Mouse (Mus musculus): ENCODE results near the gene Tcf12. TPM values are rescaled to one million over a fixed set of nuclear protein-coding genes. Genes with fewer than 3 reads are reported as not detected.

The Tcf12 gene
- polyA plus RNA-seq, 1 experiment from 2014 or later: 43.6 TPM

DNA sequence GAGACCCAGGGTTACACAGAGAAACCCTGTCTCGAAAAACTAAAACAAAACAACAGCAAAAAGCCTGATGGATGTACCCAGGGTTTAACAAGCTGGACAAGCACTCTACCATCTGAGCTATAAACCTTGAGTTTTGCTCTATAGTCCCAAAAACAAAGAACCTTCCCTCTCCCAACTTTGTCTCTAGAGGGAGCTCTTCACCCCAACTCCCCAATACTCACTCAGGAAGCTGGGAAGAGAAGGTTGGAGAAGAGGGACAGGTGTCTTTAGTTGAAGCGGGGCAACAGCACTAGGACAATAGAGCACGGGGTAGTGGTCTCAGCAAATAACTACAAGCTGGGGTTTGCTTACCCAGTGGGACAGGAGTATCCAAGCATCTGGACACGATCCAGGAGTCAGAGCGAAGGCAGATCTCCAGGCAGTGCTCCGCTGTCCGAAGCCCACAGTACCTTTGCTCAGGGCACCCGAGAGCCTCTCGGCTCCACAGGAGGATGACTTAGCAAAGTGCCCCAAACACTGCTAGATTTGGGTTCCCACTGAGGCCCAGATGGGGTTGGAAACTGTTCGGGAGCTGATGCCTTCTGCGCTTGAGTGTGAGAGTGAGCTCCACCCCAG is 302.9 kb downstream of the Tcf12 start:
- no peak overlapping the region for H3K27ac ChIP-seq (ENCODE audit: low read length)
- H3K9ac ChIP-seq (ENCODE audit: low read depth, low read length): no peak overlapping the region
- no peaks in the 10 kb centered on the region for H3K27me3 ChIP-seq (ENCODE audit: control insufficient read depth, insufficient read depth, low read depth, low read length)
- no peak overlapping the region for H3K4me2 ChIP-seq (ENCODE audit: low read length)
- ATAC-seq: no peak
- no peak overlapping the region for H3K4me3 ChIP-seq (ENCODE audit: low read depth, low read length)
- no peaks in the 10 kb centered on the region for H3K36me3 ChIP-seq (ENCODE audit: control insufficient read depth, insufficient read depth, low read length)
- peaks cover 4% of the 10 kb centered on the region; the same call in 1 of the 2 replicates for H3K4me1 ChIP-seq (ENCODE audit: control insufficient read depth, insufficient read depth, low read length)
- no peaks in the 10 kb centered on the region for H3K9me3 ChIP-seq (replicated peaks; ENCODE audit: control insufficient read depth, low read length, poor library complexity, severe bottlenecking)
- WGBS: 38% methylated on average over 11 of the region's 11 CpGs

DNA sequence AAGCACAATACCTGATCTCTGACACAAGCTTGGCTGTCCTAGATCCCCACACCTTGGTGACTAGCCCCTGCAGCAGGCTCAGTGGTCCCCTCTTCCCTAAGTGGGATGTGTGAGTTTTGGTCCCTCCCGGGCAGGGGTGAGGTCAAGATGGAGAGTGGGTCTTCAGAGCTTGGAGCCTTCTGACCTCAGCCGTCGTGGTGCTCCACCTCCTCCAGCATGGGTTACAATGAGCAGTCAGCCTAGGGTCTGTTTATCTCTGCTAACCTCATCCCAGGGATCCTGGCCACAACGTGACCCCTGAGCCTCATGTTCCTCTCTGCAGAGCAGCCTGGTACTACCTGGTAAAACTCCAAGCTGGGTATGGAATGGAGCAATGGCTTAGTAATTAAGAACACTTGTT is 303.9 kb downstream of the Tcf12 start:
- no peaks in the 10 kb centered on the region for H3K36me3 ChIP-seq (ENCODE audit: control insufficient read depth, insufficient read depth, low read length)
- WGBS: 77% methylated on average over 4 of the region's 4 CpGs
- no peaks in the 10 kb centered on the region for H3K27me3 ChIP-seq (ENCODE audit: control insufficient read depth, insufficient read depth, low read depth, low read length)
- H3K4me3 ChIP-seq (ENCODE audit: low read depth, low read length): no peak overlapping the region
- no peaks in the 10 kb centered on the region for H3K9me3 ChIP-seq (replicated peaks; ENCODE audit: control insufficient read depth, low read length, poor library complexity, severe bottlenecking)
- no peak overlapping the region for H3K4me2 ChIP-seq (ENCODE audit: low read length)
- no peak overlapping the region for H3K27ac ChIP-seq (ENCODE audit: low read length)
- no peak overlapping the region for H3K9ac ChIP-seq (ENCODE audit: low read depth, low read length)
- no peak for ATAC-seq
- peaks cover 4% of the 10 kb centered on the region; the same call in 1 of the 2 replicates for H3K4me1 ChIP-seq (ENCODE audit: control insufficient read depth, insufficient read depth, low read length)

DNA sequence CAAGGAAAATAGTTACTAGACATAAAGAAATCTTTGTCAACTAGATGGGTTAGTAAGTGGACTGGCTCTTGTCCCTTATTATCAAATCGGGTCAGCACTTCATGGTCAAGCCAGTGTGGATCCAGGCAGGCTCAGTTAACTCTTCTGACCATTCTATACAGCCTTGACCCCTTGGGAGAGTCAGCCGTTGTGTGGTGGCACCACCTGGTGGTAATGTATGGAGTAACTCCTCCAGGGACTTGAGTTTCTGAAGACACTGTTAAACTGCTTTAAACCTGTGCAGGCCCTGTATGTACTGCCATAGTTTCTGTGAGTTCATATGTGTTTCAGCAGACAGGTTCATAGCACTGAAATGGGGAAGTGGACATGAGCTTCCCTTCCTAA is 305.3 kb downstream of the Tcf12 start:
- H3K27me3 ChIP-seq (ENCODE audit: control insufficient read depth, insufficient read depth, low read depth, low read length): no peaks in the 10 kb centered on the region
- H3K4me1 ChIP-seq (ENCODE audit: control insufficient read depth, insufficient read depth, low read length): no peaks in the 10 kb centered on the region
- 0 out of 2 replicates have a peak, but pooled peaks have one; percentile 28 for ATAC-seq
- H3K9ac ChIP-seq (ENCODE audit: low read depth, low read length): no peak overlapping the region
- H3K36me3 ChIP-seq (ENCODE audit: control insufficient read depth, insufficient read depth, low read length): no peaks in the 10 kb centered on the region
- WGBS: 4% methylated on average over 2 of the region's 2 CpGs
- H3K27ac ChIP-seq (ENCODE audit: low read length): no peak overlapping the region
- H3K9me3 ChIP-seq (replicated peaks; ENCODE audit: control insufficient read depth, low read length, poor library complexity, severe bottlenecking): no peaks in the 10 kb centered on the region
- no peak overlapping the region for H3K4me2 ChIP-seq (ENCODE audit: low read length)
- no peak overlapping the region for H3K4me3 ChIP-seq (ENCODE audit: low read depth, low read length)

DNA sequence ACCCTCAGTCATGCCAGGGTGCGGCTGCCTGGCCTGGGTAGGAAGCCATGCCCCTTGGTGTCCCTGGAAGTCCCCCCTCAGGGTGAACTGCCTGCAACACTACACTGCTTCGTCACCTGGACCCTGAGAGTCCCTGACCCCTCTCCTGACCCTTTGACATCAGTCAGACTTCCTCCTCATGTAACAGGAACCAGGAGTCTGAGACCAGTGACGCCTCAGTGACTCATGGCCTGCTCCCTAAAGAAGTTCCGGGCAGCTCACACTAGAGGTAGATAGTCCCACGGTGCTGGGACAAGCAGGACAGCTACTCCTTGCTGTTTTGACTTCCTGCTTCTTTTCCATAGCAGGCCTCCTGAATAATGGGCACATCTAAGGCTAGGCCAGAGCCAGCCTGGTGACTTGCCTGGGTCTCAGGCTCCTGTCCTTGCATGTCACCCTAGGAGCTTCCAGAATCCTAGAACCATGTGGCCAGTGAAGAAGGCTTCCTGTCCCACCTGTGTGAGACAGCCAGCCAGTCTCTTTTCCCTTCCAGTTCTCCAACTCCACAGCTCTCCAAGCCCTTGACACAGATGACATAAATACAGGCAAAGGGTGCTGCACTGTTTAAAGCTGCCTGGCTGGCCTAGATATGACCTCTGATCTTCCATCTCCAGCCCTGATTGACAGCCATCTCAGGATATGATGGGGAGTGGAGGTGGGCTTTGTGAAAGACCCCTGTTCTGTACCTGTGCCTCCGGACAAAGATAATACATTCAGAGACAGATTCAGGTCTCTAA is 305.8 kb downstream of the Tcf12 start:
- no peak for ATAC-seq
- Histone ChIP-seq H3K9ac (ENCODE audit: low read depth, low read length) (no peak overlapping the region), H3K4me2 (ENCODE audit: low read length) (no peak overlapping the region), H3K4me3 (ENCODE audit: low read depth, low read length) (no peak overlapping the region), H3K9me3 (replicated peaks; ENCODE audit: control insufficient read depth, low read length, poor library complexity, severe bottlenecking) (no peaks in the 10 kb centered on the region), H3K4me1 (ENCODE audit: control insufficient read depth, insufficient read depth, low read length) (no peaks in the 10 kb centered on the region), H3K36me3 (ENCODE audit: control insufficient read depth, insufficient read depth, low read length) (no peaks in the 10 kb centered on the region), H3K27ac (ENCODE audit: low read length) (no peak overlapping the region), H3K27me3 (ENCODE audit: control insufficient read depth, insufficient read depth, low read depth, low read length) (no peaks in the 10 kb centered on the region)
- WGBS: 71% methylated on average over 6 of the region's 6 CpGs

DNA sequence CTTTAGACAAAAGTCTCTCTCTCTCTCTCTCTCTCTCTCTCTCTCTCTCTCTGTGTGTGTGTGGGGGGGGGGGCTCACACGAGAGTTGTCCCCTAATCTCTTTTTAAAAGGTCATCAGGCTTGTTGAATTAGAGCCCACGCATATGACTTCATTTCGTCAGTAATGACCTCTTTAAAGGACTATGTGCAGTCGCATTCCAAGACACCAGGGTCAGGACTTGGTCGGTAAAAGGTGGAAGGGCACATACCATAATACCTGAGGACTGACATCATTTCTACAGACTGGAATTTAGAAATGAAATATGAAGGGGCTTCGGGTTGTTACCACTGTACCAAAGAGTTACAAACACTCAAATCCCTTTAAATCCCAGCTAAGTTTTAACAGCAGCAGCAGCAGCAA is 307.6 kb downstream of the Tcf12 start:
- Histone ChIP-seq H3K27ac (ENCODE audit: low read length) (no peak overlapping the region), H3K4me2 (ENCODE audit: low read length) (no peak overlapping the region), H3K9ac (ENCODE audit: low read depth, low read length) (no peak overlapping the region), H3K4me3 (ENCODE audit: low read depth, low read length) (no peak overlapping the region), H3K27me3 (ENCODE audit: control insufficient read depth, insufficient read depth, low read depth, low read length) (no peaks in the 10 kb centered on the region), H3K4me1 (ENCODE audit: control insufficient read depth, insufficient read depth, low read length) (no peaks in the 10 kb centered on the region), H3K9me3 (replicated peaks; ENCODE audit: control insufficient read depth, low read length, poor library complexity, severe bottlenecking) (no peaks in the 10 kb centered on the region), H3K36me3 (ENCODE audit: control insufficient read depth, insufficient read depth, low read length) (no peaks in the 10 kb centered on the region)
- 48% methylated on average over 6 of the region's 6 CpGs for WGBS
- ATAC-seq: no peak

DNA sequence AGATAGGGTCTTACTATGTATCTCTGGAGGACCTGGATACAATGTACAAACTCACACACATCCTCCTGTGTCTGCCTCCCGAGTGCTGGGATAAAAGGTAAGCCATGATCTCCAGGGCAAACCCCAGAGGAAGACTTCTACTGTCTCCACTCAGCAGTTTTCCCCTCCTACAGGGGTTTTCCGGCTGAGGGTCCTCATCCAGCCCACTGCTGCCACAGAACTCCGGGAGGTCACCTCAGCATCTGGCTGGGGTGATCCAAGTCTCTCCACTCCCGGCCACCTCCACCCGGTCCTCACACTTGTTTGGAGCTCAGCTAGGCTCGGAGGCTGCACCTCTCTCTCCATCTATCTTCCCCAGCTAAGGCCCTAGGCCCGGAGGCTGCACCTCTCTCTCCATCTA is 308.4 kb downstream of the Tcf12 start:
- ATAC-seq: no peak

DNA sequence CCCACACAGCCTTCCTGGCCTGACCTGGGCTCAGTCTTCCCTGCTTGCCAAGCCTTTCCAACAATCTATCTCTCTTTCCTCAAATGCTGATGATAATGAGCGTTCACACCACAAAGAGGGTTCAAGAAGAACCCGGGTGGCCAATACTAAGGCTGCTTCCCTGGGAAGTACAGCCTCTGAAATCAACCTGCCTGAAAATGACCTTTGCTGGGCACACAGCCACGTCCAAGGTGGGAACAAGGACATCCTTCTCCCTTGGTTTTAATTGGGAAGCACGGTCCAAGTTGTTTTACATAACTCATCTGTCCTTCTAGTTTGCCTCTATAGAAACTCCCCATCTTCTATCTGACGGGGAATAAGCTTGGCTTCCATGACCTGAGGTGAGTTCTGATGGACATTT is 312.1 kb downstream of the Tcf12 start:
- Histone ChIP-seq H3K27me3 (ENCODE audit: control insufficient read depth, insufficient read depth, low read depth, low read length) (no peaks in the 10 kb centered on the region), H3K4me1 (ENCODE audit: control insufficient read depth, insufficient read depth, low read length) (no peaks in the 10 kb centered on the region), H3K9me3 (replicated peaks; ENCODE audit: control insufficient read depth, low read length, poor library complexity, severe bottlenecking) (no peaks in the 10 kb centered on the region), H3K27ac (ENCODE audit: low read length) (no peak overlapping the region), H3K4me2 (ENCODE audit: low read length) (no peak overlapping the region), H3K36me3 (ENCODE audit: control insufficient read depth, insufficient read depth, low read length) (no peaks in the 10 kb centered on the region), H3K4me3 (ENCODE audit: low read depth, low read length) (no peak overlapping the region), H3K9ac (ENCODE audit: low read depth, low read length) (no peak overlapping the region)
- 84% methylated on average over 5 of the region's 5 CpGs for WGBS
- no peak for ATAC-seq

More for the DNA sequence above, 308.4 kb downstream of the Tcf12 start:
- no peak overlapping the region for H3K9ac ChIP-seq (ENCODE audit: low read depth, low read length)
- no peak overlapping the region for H3K4me3 ChIP-seq (ENCODE audit: low read depth, low read length)
- H3K36me3 ChIP-seq (ENCODE audit: control insufficient read depth, insufficient read depth, low read length): no peaks in the 10 kb centered on the region
- H3K4me1 ChIP-seq (ENCODE audit: control insufficient read depth, insufficient read depth, low read length): no peaks in the 10 kb centered on the region
- H3K4me2 ChIP-seq (ENCODE audit: low read length): no peak overlapping the region
- no peaks in the 10 kb centered on the region for H3K9me3 ChIP-seq (replicated peaks; ENCODE audit: control insufficient read depth, low read length, poor library complexity, severe bottlenecking)
- H3K27me3 ChIP-seq (ENCODE audit: control insufficient read depth, insufficient read depth, low read depth, low read length): no peaks in the 10 kb centered on the region
- no peak overlapping the region for H3K27ac ChIP-seq (ENCODE audit: low read length)
- 68% methylated on average over 7 of the region's 7 CpGs for WGBS

DNA sequence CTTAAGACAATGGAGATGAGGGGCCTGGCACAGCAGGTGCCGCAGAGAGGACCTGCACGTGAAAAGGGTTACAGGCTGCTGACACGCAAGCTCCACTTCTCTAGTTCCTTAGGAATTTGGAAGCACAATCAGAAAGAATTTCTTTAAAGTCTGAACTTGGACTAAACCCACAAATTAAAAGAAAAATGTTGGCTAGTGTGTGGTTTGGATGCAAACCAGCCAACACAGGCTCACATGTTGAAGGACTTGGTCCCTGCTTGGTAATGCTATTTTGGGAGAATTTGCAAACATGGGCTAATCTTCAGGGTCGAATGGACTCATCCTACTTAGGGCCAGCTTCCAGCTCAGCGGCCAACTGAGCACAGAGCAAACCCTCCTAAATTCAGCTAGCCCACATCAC is 313.5 kb downstream of the Tcf12 start:
- 46% methylated on average over 5 of the region's 5 CpGs for WGBS

More for the DNA sequence above, 313.5 kb downstream of the Tcf12 start:
- H3K9ac ChIP-seq (ENCODE audit: low read depth, low read length): no peak overlapping the region
- no peaks in the 10 kb centered on the region for H3K9me3 ChIP-seq (replicated peaks; ENCODE audit: control insufficient read depth, low read length, poor library complexity, severe bottlenecking)
- H3K4me2 ChIP-seq (ENCODE audit: low read length): no peak overlapping the region
- H3K36me3 ChIP-seq (ENCODE audit: control insufficient read depth, insufficient read depth, low read length): no peaks in the 10 kb centered on the region
- no peak overlapping the region for H3K4me3 ChIP-seq (ENCODE audit: low read depth, low read length)
- no peaks in the 10 kb centered on the region for H3K27me3 ChIP-seq (ENCODE audit: control insufficient read depth, insufficient read depth, low read depth, low read length)
- H3K4me1 ChIP-seq (ENCODE audit: control insufficient read depth, insufficient read depth, low read length): no peaks in the 10 kb centered on the region
- no peak for ATAC-seq
- H3K27ac ChIP-seq (ENCODE audit: low read length): no peak overlapping the region
